Mouse (Mus musculus) kidney, adult 2 months (tissue): ENCODE measurements at regions not wholly inside any gene's neighbourhood (a gene's known extent, or its start where the extent isn't known, plus 50 kb on each side); places are given as distances from the start of the nearest gene placed in this dataset.

Experiments used
- DNase-seq: peaks from one replicate; pipeline ENCODE4 v3.0.0; 2021
- H3K27ac ChIP-seq: fragments of 200-500 bp; 2 replicates; pipeline ENCODE4 v1.5.1; 2012; ENCODE audit warnings: low read depth, low read length, control low read depth, inconsistent platforms; ENCODE audit not compliant: insufficient read depth
- H3K27me3 ChIP-seq: fragments of 200-500 bp; replicated peaks from 2 replicates; pipeline ENCODE4 v1.6.1; 2012; ENCODE audit warnings: mild to moderate bottlenecking, moderate library complexity, low read length, inconsistent platforms; ENCODE audit not compliant: control insufficient read depth, insufficient read depth
- H3K36me3 ChIP-seq: fragments of 200-500 bp; 2 replicates; pipeline ENCODE4 v1.6.1; 2012; ENCODE audit warnings: mild to moderate bottlenecking, moderate library complexity, low read length, inconsistent platforms; ENCODE audit not compliant: control insufficient read depth, insufficient read depth
- H3K4me1 ChIP-seq: fragments of 200-500 bp; 2 replicates; pipeline ENCODE4 v1.6.1; 2011; ENCODE audit warnings: low read length; ENCODE audit not compliant: control insufficient read depth, insufficient read depth
- H3K4me3 ChIP-seq: fragments of 200-500 bp; 2 replicates; pipeline ENCODE4 v1.5.1; 2011; ENCODE audit warnings: mild to moderate bottlenecking, low read depth, low read length, control low read depth; ENCODE audit not compliant: insufficient read depth
- CTCF ChIP-seq: fragments of 200-500 bp; conservative IDR thresholded peaks from 2 replicates; pipeline ENCODE4 v1.5.1; 2011; ENCODE audit warnings: low read depth, mild to moderate bottlenecking, control low read depth, low read length, moderate library complexity, mixed read lengths; ENCODE audit not compliant: insufficient read depth, insufficient read length
- POLR2A ChIP-seq: fragments of 200-500 bp; IDR thresholded peaks from one replicate; pipeline ENCODE4 v1.6.1; 2011; ENCODE audit warnings: low read depth, low read length, control low read depth
- WGBS: fragments of 180-500 bp; shearing (Covaris S2); methylation state at CpG from one replicate; pipeline ENCODE4 v1.1.7; 2018; 5-methylcytosine and 5-hydroxymethylcytosine counted together

DNA sequence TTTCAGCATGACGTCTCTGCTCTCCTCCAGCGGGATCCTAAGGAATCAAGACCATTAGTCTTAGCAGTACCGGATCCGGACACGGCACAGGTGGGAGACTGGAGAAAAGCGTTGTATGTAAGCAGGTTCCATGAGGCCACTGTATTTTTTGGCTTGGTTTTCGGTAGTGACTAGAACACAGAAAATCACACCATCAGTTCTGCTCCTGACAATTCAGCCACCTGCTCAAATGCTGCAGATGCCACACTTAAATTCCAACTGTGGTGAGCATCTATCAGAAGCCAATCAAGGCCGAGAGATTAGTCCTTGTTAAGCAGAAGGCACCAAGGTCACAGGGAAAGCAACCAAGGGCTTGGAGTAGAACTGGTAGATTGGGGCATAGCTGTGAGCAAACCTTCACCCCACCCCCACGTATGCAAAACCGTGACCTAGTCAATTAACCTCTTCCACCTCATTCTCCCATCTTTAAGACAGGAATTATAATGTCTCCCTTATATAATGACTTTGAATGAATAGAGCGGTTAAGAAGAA is 452.2 kb downstream of the Bnc2 start:
- Histone ChIP-seq H3K27ac (no peak overlapping the region), H3K4me1 (no peaks in the 10 kb centered on the region), H3K36me3 (no peaks in the 10 kb centered on the region), H3K4me3 (no peak overlapping the region), H3K27me3 (no peaks in the 10 kb centered on the region)
- TF ChIP-seq CTCF (no peak), POLR2A (no peak)
- no peak for DNase-seq
- WGBS: 75% methylated on average over 11 of the region's 11 CpGs

DNA sequence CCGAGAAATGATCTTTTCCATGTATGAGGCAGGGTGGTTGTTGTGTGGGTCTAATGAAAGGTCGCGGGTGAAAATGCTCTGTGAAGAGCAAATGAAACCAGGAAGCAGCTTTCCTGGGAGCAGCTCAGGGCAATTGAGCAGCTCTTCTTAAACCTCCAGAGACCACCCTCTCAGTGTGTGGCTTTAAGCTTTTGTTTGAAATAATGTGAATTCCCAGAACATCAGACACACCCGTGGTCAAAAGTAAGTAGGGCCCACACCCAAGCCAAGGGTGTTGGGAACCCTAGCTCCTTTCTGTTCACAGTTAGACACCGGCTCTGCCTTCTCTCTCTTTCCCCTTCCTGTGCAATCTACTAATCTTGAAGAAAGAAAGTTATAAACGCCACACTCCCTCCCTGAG is 450.5 kb downstream of the Bnc2 start:
- WGBS: 67% methylated on average over 6 of the region's 6 CpGs
- H3K4me3 ChIP-seq: no peak overlapping the region
- TF ChIP-seq POLR2A (no peak), CTCF (no peak)
- no peak for DNase-seq
- no peaks in the 10 kb centered on the region for H3K27me3 ChIP-seq
- no peaks in the 10 kb centered on the region for H3K36me3 ChIP-seq
- H3K4me1 ChIP-seq: no peaks in the 10 kb centered on the region; the same call in 1 of the 2 replicates
- H3K27ac ChIP-seq: no peak overlapping the region
